Comparison of ENCODE assay signal across 7 mouse cellular contexts in genomic region chr11:21369248-21370016, GRCm38 (mm10). TPM values are rescaled to one million over a fixed set of nuclear protein-coding genes. Genes with fewer than 3 reads are reported as not detected.
DNase-seq lines count a peak whose midpoint lies in the region; ATAC-seq and TF ChIP-seq lines count a peak whose summit lies in the region.

No protein-coding gene starts in this region.

- TF ChIP-seq CTCF in CH12.LX (conservative IDR thresholded peaks at IDR 0.05 in 1 of 2, IDR thresholded peaks at IDR 0.05 in 1 of 2; ENCODE audit: low read depth in 2 of 2, low read length in 2 of 2) (no peak), MEL (IDR thresholded peaks at IDR 0.05 in 2 of 3, conservative IDR thresholded peaks at IDR 0.05 in 1 of 3; ENCODE audit: control insufficient read depth in 1 of 3, insufficient read depth in 1 of 3, low read depth in 2 of 3, low read length in 3 of 3, poor library complexity in 1 of 3, severe bottlenecking in 1 of 3) (no peak)

- TF ChIP-seq POLR2A in CH12.LX (IDR thresholded peaks at IDR 0.05; ENCODE audit: low read depth, low read length) (no peak), MEL (IDR thresholded peaks at IDR 0.05; ENCODE audit: control insufficient read depth in 1 of 2, insufficient read depth in 1 of 2, low read depth in 1 of 2, low read length in 2 of 2, poor library complexity in 1 of 2) (no peak)

- no peak for ATAC-seq in forebrain, embryonic 16.5 days
- no peak for ATAC-seq in limb, embryonic 15.5 days (ENCODE audit: insufficient number of reproducible peaks, low FRiP score, low TSS enrichment, low read depth)

- dilution Hi-C loops in CH12.LX (cut with MboI; ENCODE audit: extremely low pct_ligation_motif_present, extremely low pct_unique_long_range_greater_than_20kb, low sequenced_read_pairs), result no loop called here

- H3K4me1 ChIP-seq in CH12.LX (ENCODE audit: control insufficient read depth in 1 of 2, insufficient read depth in 2 of 2) (peaks cover 0 to 17% of the 10 kb centered on the region in 2 experiments; a peak in 2 of 4 replicates), MEL (ENCODE audit: control insufficient read depth in 1 of 2, insufficient read depth in 2 of 2, low read length in 2 of 2) (peaks cover 0 to 8% of the 10 kb centered on the region in 2 experiments; a peak in 3 of 4 replicates)
- H3K4me1 ChIP-seq in forebrain, embryonic 16.5 days (replicated peaks; ENCODE audit: control insufficient read depth, insufficient read depth, low read length), result peaks cover 15% of the 10 kb centered on the region
- peaks cover 22% of the 10 kb centered on the region for H3K4me1 ChIP-seq in limb, embryonic 15.5 days

- WGBS in forebrain, embryonic 16.5 days, result 26% methylated on average over 9 of the region's 9 CpGs
- WGBS in limb, embryonic 15.5 days, result 13% methylated on average over 9 of the region's 9 CpGs

- peaks cover 0 to 5% of the 10 kb centered on the region in 2 experiments for H3K36me3 ChIP-seq in CH12.LX (replicated peaks in 1 of 2; ENCODE audit: control insufficient read depth in 1 of 2, insufficient read depth in 1 of 2, low read length in 1 of 2)
- peaks cover 0 to 9% of the 10 kb centered on the region in 2 experiments; a peak in 2 of 4 replicates for H3K36me3 ChIP-seq in MEL (ENCODE audit: control insufficient read depth in 1 of 2, insufficient read depth in 2 of 2, low read length in 2 of 2)
- no peaks in the 10 kb centered on the region for H3K36me3 ChIP-seq in forebrain, embryonic 16.5 days (ENCODE audit: control insufficient read depth, insufficient read depth)
- H3K36me3 ChIP-seq in limb, embryonic 15.5 days, result no peaks in the 10 kb centered on the region

- H3K4me2 ChIP-seq in CH12.LX (ENCODE audit: insufficient read depth, low read depth, poor library complexity, severe bottlenecking), result peak overlapping the region; percentile 98
- peak overlapping the region; percentile 62 for H3K4me2 ChIP-seq in forebrain, embryonic 16.5 days (ENCODE audit: low read length)
- peak overlapping the region; percentile 73 for H3K4me2 ChIP-seq in limb, embryonic 15.5 days

- H3K27me3 ChIP-seq in CH12.LX (replicated peaks) (no peaks in the 10 kb centered on the region), MEL (ENCODE audit: control insufficient read depth in 1 of 2, insufficient read depth in 2 of 2, low read length in 2 of 2) (no peaks in the 10 kb centered on the region)
- H3K27me3 ChIP-seq in forebrain, embryonic 16.5 days (replicated peaks; ENCODE audit: control insufficient read depth, insufficient read depth, low read length), result no peaks in the 10 kb centered on the region
- H3K27me3 ChIP-seq in limb, embryonic 15.5 days, result no peaks in the 10 kb centered on the region

- H3K9me3 ChIP-seq in CH12.LX (replicated peaks; ENCODE audit: low read length), result peaks cover 3% of the 10 kb centered on the region
- H3K9me3 ChIP-seq in MEL (replicated peaks; ENCODE audit: insufficient read depth, low read length), result no peaks in the 10 kb centered on the region
- H3K9me3 ChIP-seq in forebrain, embryonic 16.5 days (ENCODE audit: control insufficient read depth, low read length), result no peaks in the 10 kb centered on the region
- no peaks in the 10 kb centered on the region for H3K9me3 ChIP-seq in limb, embryonic 15.5 days

- no peak for TF ChIP-seq RAD21 in CH12.LX (IDR thresholded peaks at IDR 0.05; ENCODE audit: low read depth, low read length)
- no peak for TF ChIP-seq RAD21 in MEL (IDR thresholded peaks at IDR 0.05; ENCODE audit: low read depth, low read length)

- TF ChIP-seq EP300 in CH12.LX (IDR thresholded peaks at IDR 0.05; ENCODE audit: low read length) (no peak), MEL (IDR thresholded peaks at IDR 0.05; ENCODE audit: low read depth in 1 of 2, low read length in 2 of 2) (peak; percentile 56 to 62)

- peak; percentile 4 for DNase-seq in CH12.LX (ENCODE audit: extremely low read depth)
- DNase-seq in MEL (ENCODE audit: low read depth, low spot score), result peak; percentile 62
- DNase-seq in skeletal muscle tissue, adult 2 months (ENCODE audit: low read depth, low spot score), result peak; percentile 56
- no peak for DNase-seq in layer of hippocampus, adult 18-20 months (ENCODE audit: low spot score in 2 of 2)
- no peak for DNase-seq in right cerebral cortex, postnatal 36 days (ENCODE audit: low spot score in 2 of 2)

- H3K9ac ChIP-seq in CH12.LX (ENCODE audit: insufficient read depth, low read depth) (peak overlapping the region; percentile 80), MEL (ENCODE audit: control insufficient read depth, low read depth, low read length, poor library complexity, severe bottlenecking) (no peak overlapping the region; the same call in 1 of the 2 replicates)
- H3K9ac ChIP-seq in forebrain, embryonic 16.5 days (replicated peaks; ENCODE audit: low read depth, low read length), result peak overlapping the region; percentile 18; the same call in 1 of the 2 replicates
- peak overlapping the region; percentile 66 for H3K9ac ChIP-seq in limb, embryonic 15.5 days

- H3K27ac ChIP-seq in CH12.LX (ENCODE audit: insufficient read depth, low read depth), result no peak overlapping the region
- no peak overlapping the region for H3K27ac ChIP-seq in MEL (ENCODE audit: control insufficient read depth, low read depth, low read length)
- H3K27ac ChIP-seq in forebrain, embryonic 16.5 days (ENCODE audit: low read length), result no peak overlapping the region
- H3K27ac ChIP-seq in limb, embryonic 15.5 days, result peak overlapping the region; percentile 97

- H3K4me3 ChIP-seq in CH12.LX (replicated peaks in 1 of 3; ENCODE audit: low read depth in 2 of 3, low read length in 2 of 3, poor library complexity in 1 of 3) (peak overlapping the region; percentile 81 to 86 (median 84)), MEL (ENCODE audit: control insufficient read depth in 1 of 2, insufficient read depth in 1 of 2, low read depth in 2 of 2, low read length in 2 of 2) (peak overlapping the region; percentile 76 to 87)
- peak overlapping the region; percentile 95 for H3K4me3 ChIP-seq in forebrain, embryonic 16.5 days (replicated peaks; ENCODE audit: low read length)
- H3K4me3 ChIP-seq in limb, embryonic 15.5 days, result peak overlapping the region; percentile 76

- in situ Hi-C loops in CH12.LX (cut with MboI; ENCODE audit: low pct_ligation_motif_present, low pct_unique_long_range_greater_than_20kb, low sequenced_read_pairs), result no loop called here

- H3K79me2 ChIP-seq in CH12.LX (replicated peaks; ENCODE audit: control insufficient read depth, extremely low read depth, insufficient read depth, poor library complexity, severe bottlenecking) (peaks cover 17% of the 10 kb centered on the region), MEL (ENCODE audit: control insufficient read depth, insufficient read depth, low read length, poor library complexity) (peaks cover 2% of the 10 kb centered on the region; the same call in 1 of the 2 replicates)

TF ChIP-seq in CH12.LX, 34 proteins besides CTCF, POLR2A, EP300 and RAD21:
- peak; percentile 40; the same call in 1 of the 2 replicates for TF ChIP-seq MXI1 (IDR thresholded peaks at IDR 0.05; ENCODE audit: low read depth, low read length)
- 0 out of 2 replicates have a peak, but pooled peaks have one; percentile 3 for TF ChIP-seq USF1 (IDR thresholded peaks at IDR 0.05; ENCODE audit: low read depth, low read length)
- peak; percentile 34; the same call in 1 of the 2 replicates for TF ChIP-seq BHLHE40 (IDR thresholded peaks at IDR 0.05; ENCODE audit: low read depth, low read length)
- TF ChIP-seq SIN3A (IDR thresholded peaks at IDR 0.05; ENCODE audit: low read length), result 0 out of 2 replicates have a peak, but pooled peaks have one; percentile 20
- TF ChIP-seq NELFE (IDR thresholded peaks at IDR 0.05; ENCODE audit: low read depth, low read length), result no peak

TF ChIP-seq in MEL, 35 proteins besides CTCF, POLR2A, EP300 and RAD21:
- no peak for TF ChIP-seq POLR2AphosphoS2 (IDR thresholded peaks at IDR 0.05; ENCODE audit: low read length)
- TF ChIP-seq ZC3H11A (IDR thresholded peaks at IDR 0.05; ENCODE audit: low read depth, low read length), result no peak
- TF ChIP-seq NELFE (IDR thresholded peaks at IDR 0.05; ENCODE audit: low read depth, low read length), result no peak
- TF ChIP-seq RCOR1 (IDR thresholded peaks at IDR 0.05; ENCODE audit: low read depth, low read length), result peak; percentile 100
- TF ChIP-seq GATA1 (IDR thresholded peaks at IDR 0.05; ENCODE audit: low read depth, low read length), result peak; percentile 87
- TF ChIP-seq ZNF384 (IDR thresholded peaks at IDR 0.05; ENCODE audit: low read depth, low read length), result no peak
- no peak for TF ChIP-seq ZMIZ1 (IDR thresholded peaks at IDR 0.05; ENCODE audit: low read depth, low read length)
- no peak for TF ChIP-seq USF1 (IDR thresholded peaks at IDR 0.05; ENCODE audit: low read depth, low read length)
- no peak for TF ChIP-seq GABPA (IDR thresholded peaks at IDR 0.05; ENCODE audit: low read depth, low read length)
- TF ChIP-seq MXI1 (IDR thresholded peaks at IDR 0.05; ENCODE audit: low read depth, low read length), result peak; percentile 61; the same call in 1 of the 2 replicates
- no peak for TF ChIP-seq CHD1 (IDR thresholded peaks at IDR 0.05; ENCODE audit: low read depth, low read length)
- TF ChIP-seq TAL1 (IDR thresholded peaks at IDR 0.05; ENCODE audit: low read length), result peak; percentile 37; the same call in 1 of the 2 replicates
- TF ChIP-seq MYB (IDR thresholded peaks at IDR 0.05; ENCODE audit: low read depth, low read length), result no peak
- TF ChIP-seq TCF12 (IDR thresholded peaks at IDR 0.05; ENCODE audit: low read depth, low read length), result peak; percentile 85
- no peak for TF ChIP-seq BHLHE40 (IDR thresholded peaks at IDR 0.05; ENCODE audit: borderline replicate concordance, low read depth, low read length)
- TF ChIP-seq ETS1 (IDR thresholded peaks at IDR 0.05; ENCODE audit: low read depth, low read length), result peak; percentile 14; the same call in 1 of the 2 replicates

RNA-seq across cellular contexts. Expression of gene Ugp2, which starts 1.6 kb away (rescaled TPM):
- total RNA-seq in CH12.LX (2012; rRNA removed), result 17.7 and 20.9 TPM in 2 replicates
- 44.1 and 47.6 TPM in 2 replicates for total RNA-seq in CH12.LX (2014; rRNA removed)
- polyA plus RNA-seq in CH12.LX (2012; ENCODE audit: insufficient read length, low read depth), result 24.1 and 37.2 TPM in 2 replicates
- 5.8 and 5.9 TPM in 2 replicates for total RNA-seq in MEL (2012; rRNA removed)
- polyA plus RNA-seq in MEL (2012; ENCODE audit: insufficient read depth in 1 of 2, insufficient read length in 2 of 2, low read depth in 1 of 2, low replicate concordance in 2 of 2, missing spikeins in 1 of 2), result 1 to 10 TPM in 1 of 2 experiments, not detected in 1; 6.3 TPM
- 53.7 and 61.6 TPM in 2 replicates for polyA plus RNA-seq in forebrain, embryonic 16.5 days (2015; fragmentation: Nextera tagmentation; extraction: Ambion mirVana)
- 101 and 121 TPM in 2 replicates for polyA plus RNA-seq in limb, embryonic 15.5 days (2015; fragmentation: Nextera tagmentation; extraction: Ambion mirVana)
- 10 to 100 TPM; 79.9 to 81.5 TPM for total RNA-seq in layer of hippocampus, adult 18-20 months (2021)

Comparison
In these comparisons a context has a peak if more than half of its experiments do, and no peak if none do; other contexts are left out.
1. DNase-seq: peak in CH12.LX (single experiment), MEL (single experiment) and skeletal muscle tissue, adult 2 months (single experiment); none in layer of hippocampus, adult 18-20 months (0 of 2) and right cerebral cortex, postnatal 36 days (0 of 2).
2. Of the 35 proteins assayed by ChIP-seq in both MEL and CH12.LX: peak only in MEL: EP300, ETS1, RCOR1 and TCF12; only in CH12.LX: BHLHE40, SIN3A and USF1; in both: MXI1; in neither: 27.
3. Peak in every context shown above with its lines, with median percentiles within 50 percentile points of each other: H3K4me2 ChIP-seq and H3K4me3 ChIP-seq.